Mouse (Mus musculus) B cell, adult 2 months (primary cell): ENCODE measurements around the gene Gm5134.
"Not testable (repeated sequence)": the region's sequence is repeated elsewhere in the genome, so short reads cannot be mapped to it uniquely, and the experiment has no call there.

Experiments
- DNase-seq, 2 experiments: peaks; one replicate each; pipeline ENCODE4 v3.0.0; 2022

The Gm5134 gene

DNA sequence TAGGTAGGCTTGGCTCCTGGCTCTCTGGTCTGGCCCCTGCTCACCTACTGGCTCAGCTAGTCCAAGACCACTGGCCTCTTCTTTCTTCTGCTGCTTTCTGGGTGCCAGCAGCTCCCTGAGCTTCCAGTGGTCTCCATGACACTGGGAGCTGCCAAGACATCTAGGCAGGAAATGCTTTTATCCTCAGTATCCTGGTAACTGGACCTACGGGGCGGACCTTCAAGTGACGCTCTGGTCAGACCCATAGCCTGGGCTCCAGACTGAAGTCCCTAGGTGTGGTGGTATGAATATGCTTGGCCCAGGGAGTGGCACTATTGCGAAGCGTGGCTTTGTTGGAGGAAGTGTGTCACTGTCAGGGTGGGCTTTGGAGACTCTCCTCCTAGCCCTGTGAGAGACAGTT, 13.8 kb upstream of the Gm5134 start, which contains the start of gene Gm867:
Gene Gm867 (minus strand): TSS at position 153 of the 400 bp plus-strand sequence.
- DNase-seq = no peak

DNA sequence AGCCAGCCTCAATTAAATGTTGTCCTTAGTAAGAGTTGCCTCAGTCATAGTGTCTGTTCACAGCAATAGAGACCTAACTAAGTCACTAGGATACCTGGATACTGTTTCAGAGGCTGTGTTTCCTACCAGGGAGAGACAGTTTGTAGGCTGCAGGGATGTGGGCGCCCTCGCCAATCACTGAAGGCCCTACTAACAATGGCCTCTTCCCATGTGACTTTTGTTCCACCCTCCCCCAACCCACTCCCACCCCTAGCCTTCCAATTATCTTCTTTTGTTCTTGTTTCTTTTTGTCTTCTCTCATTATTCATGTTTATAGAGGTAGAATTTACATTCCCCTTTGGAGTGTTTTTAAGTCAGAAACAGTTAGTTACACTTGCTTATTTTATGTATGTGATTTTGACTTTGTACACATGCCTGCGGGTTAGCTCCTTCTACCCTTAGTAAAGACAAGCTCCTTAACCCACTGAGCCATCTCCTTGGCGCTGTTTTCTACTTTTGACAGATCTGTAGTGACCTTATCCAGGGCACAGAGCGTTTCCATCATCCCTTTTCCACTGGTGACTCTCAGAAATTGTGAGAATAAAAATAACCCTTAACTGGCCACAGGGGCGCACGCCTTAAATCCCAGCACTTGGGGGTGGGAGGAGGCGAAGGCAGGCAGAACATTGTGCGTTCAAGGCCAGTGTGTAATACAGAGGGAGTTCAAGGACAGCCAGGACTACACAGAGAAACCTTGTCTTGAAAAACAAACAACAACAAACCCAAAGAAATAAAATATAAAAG, 13.1 kb upstream of the Gm5134 start:
- no peak for DNase-seq

DNA sequence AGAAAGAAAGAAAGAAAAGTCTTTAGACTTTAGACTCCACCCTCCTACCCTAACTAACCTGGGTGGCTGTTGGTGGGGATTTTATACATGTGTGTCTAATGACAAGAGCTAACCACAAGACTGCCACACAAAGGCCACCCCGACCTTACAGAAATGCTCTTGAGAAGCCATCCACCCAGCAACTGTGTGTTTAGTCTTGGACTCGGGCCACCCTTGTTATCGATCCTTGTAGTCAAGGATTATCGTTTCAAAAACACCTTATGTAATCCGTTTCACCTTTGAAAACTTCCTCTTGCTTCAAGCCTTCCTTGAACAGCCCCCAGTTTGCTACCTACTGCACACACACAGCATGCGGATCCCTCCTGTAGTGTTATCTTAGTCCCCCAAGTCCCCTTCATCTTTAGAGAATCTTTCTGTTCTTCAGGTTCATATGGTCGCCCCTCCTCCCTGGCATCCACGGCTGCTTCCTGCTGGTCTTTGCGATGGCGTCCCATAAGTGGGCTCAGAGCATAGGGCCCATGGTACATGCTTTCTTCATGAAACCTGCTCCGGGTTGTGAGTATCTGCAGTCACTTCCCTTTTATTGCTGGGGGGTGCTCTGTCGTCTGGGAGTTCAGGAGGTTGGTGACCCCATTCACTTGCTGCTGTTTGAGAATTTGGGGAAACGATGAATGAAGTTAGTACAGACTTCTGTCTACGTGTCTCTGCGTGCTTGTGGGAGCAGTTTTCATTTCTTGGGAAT, 11.4 kb upstream of the Gm5134 start, which contains the start of gene Vpreb3:
Gene Vpreb3 (plus strand): TSS at position 322 of the 742 bp plus-strand sequence.
- no peak for DNase-seq

DNA sequence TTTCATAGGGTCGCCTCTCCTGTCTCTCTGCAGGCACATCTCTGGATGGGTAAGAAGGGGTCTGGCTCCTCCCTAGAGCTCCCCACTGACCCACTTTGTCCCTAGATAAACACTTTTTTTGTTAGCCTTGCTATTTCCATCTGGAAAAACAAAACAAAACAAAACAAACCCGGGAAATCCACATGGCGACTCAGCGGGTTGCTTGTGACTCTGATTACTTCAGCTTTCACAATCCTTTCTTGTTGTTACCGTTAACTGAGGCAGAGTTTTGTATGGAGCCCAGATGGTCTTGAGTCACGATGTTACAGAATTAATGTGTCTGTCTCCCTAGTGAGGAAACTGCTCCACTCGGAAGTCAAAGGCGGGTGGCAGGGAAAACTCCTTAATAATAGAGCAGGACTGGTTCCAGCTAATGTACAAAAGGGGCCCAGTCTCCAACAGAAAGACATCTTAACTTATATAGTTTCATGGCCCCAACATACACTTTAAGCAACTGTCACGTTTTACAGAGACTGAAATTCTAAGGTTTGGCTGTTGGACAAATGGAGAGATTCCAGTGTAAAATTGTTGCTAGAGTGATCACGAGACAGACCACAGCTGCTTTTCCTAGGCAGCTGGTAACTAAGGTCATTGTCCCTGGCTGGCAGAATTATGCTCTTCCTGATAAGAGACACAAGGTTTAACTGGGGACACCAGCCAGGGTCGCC, 10.1 kb upstream of the Gm5134 start:
- DNase-seq = no peak

DNA sequence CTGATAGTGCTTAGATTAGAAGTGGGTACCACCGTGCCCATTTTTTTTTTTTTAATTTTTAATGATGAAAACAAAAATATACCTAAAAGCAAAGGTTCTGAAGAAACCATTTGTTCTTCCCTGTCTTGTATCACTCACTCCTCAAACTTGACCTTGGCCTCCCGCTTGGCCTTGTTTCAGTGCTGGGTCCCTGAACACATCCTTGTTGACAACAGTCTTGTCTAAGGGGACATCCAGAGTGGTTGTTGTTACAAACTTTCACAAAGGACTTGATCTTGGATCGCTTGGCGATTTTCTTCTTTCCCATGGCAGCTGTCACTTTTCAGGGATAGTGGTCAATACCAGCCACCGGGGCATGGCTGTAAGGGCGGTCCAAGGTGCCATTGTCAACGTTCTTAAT, 9.1 kb upstream of the Gm5134 start:
- no peak for DNase-seq

DNA sequence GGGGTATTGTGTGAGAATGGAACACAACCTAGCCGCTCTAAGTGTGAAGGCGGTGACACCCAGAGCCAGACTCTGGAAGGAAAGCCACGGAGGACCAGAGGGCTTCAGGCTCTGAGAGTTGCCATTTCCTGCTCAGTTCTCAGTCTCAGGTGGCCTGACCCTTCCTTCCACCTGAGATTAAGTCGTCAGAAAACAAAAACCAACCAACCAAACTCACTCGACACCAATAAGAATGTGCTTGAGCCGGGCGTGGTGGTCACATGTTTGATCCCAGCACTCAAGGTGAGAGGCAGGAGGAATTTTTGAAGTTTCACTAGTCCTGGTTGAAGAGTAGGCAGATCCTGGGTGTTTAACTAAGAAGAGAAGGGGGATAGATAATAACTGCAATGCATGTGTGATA, 8.4 kb upstream of the Gm5134 start:
- DNase-seq = no peak

DNA sequence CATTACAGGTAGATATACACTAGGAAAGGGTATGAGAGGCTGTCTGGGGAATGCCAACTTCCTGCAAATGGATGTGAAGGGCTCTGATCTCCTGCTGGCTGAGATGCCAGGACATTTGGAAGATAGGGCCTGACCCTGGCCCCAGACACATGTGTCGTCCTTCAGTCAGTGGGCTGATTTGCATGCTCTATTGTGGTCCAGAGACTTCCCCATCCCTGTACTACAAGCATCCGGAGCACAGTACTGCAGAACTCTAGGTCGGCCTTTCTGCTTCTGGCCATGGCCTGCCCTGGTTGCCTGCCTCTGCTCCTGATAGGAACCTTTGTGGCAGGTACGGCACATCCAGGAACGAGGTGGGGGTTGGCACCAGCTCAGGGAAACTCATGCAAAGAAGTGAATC, 6.2 kb upstream of the Gm5134 start:
- DNase-seq = peak; percentile 37 to 46

DNA sequence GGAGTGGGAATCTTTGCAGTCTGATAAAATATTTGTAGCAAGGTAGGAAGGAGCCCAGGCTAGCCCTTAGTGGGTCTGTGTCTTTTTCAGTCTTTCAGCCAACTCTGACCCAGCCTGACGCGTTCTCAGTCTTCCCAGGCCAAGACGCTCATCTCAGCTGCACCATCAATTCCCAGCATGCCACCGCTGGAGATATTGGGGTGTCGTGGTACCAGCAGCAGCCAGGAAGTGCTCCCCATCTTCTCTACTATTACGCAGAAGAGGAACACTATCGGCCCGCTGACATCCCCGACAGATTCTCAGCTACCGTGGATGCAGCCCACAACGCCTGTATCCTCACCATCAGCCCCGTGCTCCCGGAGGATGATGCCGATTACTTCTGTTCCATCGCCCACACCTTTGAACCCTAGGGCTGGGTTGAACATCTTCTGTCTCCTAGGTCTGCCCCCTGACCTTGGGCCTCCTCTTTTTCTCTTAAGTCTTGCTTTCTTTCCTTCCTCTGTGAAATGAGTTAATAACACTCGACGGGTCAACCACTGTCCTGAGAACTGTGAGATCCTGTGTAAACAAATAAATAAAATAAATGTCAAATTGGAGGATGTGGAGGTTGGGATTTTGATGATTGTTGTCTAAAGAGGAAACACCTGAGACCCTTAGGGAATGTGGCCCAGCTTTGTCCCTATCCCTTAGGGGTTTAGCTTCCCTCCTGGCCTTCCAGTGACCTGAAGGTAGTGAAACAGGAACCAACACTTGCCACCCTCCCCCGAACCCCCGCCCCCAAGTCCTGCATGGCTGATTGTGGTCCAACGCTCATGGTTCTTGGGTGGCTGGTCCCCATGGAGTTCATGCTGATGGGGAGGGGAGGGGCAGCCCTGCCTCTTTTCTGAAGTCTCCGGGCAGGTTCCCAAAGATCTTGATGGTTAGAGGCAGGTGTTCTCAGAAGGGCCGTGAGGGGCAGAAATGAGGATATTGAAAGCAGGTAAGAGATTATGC, 5.0 kb upstream of the Gm5134 start:
- peak; percentile 75 to 80 for DNase-seq

DNA sequence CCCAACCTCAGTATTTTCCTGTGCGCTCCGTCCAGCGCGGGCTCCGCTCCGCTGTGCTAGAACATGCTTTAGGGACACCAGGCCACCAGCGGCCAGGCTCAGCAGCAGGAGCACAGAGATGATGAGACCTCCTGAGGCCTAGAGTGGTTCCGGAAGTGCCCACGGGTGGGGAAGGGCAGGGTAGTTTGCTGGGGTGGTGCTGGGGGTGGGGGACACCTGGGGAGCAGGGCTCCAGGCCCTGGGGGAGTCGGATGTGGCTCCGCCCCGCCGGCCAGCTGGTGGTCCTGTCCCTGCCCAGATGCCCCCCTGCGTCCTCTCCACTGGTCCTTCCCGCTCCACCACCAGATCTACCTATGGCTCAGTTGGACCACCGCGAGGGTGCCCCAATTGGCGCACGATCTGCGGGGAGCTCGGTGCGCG, 3.5 kb upstream of the Gm5134 start:
- peak; percentile 60 to 63 for DNase-seq

DNA sequence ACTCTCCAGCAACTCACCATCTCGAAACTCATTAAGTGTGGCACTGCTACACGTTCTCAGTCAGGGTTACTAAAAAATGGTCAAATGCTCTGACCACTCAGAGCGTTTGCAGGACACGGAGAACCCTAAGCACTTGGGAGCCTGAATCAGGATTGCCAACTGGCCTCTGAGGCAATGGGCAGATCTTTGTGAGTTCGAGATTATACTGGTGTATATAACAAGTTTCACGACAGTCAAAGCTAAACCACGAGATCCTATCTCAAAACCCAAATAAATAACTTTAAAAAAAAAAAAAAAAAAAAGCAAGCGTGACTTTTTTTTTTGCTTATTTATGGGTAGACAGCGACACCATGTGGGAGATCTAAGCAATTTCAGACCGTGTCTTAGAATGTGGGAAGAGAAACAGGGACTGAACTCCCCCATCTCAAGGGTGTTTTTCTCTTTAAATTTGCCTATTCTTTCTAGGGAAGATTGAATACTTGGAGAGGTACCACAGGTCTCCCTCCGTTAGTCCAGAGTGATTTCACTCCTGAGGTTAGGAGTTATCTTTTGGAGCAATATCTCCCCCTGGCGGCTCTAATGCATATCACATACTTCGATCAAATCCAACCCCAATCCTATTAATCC, 2.8 kb upstream of the Gm5134 start:
- DNase-seq = peak; percentile 68 to 73

DNA sequence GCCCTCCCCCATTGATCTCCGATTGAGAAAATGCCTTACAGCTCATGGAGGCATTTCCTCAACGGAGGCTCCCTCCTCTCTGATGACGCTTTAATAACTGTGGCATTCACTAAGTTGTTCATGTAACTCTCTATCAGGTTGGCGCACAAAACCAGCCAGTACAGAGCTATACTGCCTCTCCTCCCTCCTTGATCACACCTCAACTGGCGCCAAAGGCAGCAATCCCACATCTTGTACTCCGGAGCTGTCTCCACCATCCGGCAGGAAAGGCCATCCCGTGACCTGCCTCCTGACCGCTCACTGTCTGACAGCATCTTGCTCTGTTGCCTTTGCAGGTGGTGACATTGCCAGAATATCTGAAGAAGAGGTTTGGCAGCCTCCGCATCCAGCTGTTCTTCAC, 19.5 kb downstream of the Gm5134 start:
- DNase-seq = no peak

DNA sequence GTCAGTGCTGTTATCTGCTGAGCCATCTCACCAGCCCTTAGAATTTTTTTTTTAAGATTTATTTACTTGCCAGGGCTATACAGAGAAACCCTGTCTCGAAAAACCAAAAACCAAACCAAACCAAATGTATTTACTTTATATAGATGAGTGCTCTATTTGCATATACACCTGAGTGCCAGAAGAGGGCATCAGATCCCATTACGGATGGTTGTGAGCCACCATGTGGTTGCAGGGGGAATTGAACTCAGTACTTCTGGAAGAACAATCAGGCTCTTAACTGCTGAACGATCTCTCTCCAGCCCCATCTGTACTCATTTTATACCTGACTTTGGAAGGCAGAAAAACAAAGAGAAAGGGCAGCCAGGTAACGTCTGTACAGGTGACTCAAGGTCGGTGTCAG, 20.9 kb downstream of the Gm5134 start:
- peak; percentile 62 to 69 for DNase-seq

DNA sequence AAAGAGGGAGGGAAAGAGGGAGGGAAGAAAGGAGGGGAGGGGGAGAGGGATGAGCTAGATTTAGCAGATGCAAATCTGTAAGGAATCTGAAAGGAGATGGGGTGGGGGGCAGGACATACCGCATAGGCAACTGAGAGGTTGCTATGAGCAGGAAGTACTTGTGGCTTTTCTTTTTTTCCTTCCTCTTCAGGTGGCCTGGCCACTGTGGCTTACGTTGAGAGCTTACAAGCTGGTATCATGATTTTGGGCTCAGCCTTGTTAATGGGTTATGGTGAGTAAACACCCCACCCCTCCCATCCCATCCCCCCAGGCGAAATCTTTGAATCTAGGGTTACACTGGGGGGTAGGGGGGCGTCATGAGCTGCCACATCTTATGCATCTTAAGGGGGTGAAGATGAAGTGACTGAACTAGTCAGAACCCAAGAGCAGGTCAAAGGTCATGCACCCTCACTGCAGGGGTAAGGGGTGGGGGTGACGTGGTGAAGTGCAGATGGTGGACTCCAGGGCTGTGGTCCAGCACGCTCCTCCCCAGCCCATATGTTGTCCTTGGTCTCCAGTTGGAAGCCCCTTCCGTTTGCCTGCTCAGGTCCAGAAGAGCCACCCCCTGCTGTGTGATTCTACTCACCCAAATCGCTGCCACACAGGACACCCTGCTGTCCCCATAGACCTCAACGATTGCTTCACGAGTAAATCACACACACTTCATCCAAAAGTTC, 24.0 kb downstream of the Gm5134 start:
- peak; percentile 13 to 14 for DNase-seq

DNA sequence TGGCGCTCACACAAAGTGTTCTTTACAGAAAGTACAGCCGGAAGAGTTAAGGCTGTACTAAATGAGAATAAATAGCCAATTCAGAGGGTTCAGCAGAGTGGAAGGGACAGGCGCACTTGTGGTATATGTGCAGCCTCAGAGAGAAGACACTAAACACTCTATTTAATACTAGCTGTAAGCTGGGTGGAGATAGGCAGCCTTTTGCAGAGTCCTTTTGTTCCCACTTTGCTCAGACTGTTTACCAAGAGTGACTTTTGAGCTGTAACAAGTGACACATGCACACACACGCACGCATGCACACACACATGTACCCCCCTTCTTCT, 24.5 kb downstream of the Gm5134 start:
- no peak for DNase-seq

DNA sequence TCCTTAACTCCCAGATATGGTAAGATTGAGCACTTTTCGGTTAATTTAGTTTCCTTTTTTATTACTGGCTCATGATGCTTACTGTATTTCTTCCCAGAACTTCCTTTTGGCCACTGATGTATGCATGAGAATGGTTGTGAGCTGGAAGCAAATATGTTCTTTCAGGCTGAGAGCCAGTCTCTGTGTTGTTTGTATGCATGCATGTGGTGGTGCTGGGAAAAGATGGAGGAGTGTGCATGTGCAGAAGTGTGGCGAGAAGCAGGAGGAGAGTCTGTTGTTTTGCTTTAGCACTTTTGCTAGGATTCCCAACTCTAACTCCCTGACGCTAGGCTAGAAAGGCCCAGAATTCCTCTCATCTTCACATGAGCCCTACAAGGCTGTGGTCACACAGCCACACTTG, 25.1 kb downstream of the Gm5134 start:
- no peak for DNase-seq

DNA sequence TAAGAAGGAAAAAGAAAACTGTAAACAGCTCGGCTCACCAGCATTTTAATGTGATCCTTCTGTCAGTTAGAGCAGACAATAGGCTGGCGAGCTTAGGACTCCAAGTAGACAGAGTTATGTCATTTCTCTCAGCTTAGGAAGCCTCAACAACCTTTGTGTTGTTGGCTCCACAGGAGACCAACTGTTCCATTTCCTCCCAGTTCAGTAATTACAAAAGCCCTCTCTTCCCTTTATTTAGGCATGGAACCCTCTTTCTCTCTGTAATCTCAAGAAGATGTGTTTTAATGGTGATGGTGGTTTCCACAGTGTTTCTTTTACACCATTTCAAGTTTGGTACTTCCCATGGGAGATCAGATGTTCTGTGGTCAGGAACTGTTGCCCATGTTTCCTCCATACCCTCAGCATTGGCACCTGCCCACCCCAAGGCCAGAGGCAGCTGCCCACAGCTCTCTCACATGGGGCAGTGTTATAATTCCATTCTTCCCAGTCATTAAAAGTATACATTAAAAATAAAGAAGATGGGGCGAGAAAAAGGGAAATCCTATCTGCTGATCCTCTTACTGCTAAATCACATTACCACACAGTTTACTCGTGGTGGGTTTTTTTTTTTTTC, 36.2 kb downstream of the Gm5134 start:
- DNase-seq = no peak

DNA sequence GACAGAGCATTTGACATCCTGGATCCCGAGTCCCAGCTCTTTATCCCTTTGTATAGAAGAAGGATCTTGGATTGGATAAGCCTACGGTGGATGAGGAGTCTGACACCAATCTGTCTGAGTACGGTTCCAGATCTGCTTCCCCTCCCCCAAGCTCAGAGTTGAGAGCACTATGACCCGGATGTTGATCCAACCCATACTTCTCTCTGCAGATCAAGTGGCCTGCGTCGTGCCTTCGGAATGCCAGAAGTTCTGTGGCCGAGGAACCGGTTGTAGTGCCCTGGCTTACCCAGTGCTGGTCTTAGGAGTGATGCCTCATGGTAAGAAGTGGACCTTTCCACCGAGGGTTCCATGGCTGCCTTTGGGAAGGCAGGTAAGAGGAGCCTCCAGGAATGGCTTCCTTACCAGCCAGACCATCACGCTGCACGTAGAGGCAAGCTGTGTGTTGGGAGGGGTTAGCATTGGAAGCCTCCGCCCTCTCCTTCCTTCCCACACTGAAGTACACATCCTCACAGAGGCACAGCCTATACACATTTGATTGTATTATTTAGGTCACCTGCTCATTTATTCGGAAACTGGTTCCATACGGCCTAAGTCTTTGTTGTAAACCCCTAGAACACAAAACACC, 39.4 kb downstream of the Gm5134 start:
- DNase-seq = no peak

DNA sequence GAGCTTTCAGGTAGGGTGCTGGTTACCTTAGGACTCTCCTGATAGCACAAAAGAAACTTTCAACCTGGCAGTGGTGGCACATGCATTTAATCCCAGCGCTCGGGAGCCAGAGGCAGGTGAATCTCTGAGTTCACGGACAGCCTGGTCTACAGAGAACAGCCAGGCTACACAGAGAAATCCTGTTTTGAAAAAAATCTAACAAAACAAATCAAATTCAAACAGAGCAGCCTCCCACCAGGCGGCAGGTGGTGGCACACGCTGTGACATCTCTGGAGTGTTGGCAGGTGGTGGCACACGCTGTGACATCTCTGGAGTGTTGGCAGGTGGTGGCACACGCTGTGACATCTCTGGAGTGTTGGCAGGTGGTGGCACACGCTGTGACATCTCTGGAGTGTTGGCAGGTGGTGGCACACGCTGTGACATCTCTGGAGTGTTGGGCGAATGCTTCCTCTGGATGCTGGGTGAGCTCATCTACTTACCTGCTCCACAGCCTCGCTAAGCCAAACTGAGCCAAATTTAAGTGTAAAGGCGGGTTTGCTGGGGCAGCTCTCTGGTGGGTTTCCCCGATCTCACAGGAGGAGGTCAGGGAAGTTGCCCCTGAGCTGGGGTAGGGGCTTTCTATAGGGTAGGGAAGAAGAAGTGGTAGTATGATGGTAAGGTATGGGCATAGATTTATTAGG, 40.4 kb downstream of the Gm5134 start:
- DNase-seq = not testable (repeated sequence)

DNA sequence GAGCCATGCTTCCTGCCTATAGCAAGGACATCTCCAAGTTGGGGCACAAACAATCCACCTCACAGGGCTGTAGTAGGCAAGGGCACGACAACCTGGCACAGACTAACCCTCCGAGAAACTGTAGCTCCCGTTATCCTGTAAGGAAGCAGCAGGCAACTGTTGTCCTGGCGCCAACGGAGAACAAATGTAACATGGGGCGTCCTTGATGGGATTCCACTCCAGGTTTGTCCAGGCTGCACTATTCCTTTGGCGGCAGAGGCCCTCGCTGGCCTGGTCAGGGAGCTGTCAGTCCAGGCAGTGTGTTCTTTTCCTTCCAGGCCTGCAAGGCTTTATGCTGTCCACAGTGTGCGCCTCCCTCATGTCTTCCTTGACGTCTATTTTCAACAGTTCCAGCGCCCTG, 41.1 kb downstream of the Gm5134 start:
- DNase-seq = no peak

DNA sequence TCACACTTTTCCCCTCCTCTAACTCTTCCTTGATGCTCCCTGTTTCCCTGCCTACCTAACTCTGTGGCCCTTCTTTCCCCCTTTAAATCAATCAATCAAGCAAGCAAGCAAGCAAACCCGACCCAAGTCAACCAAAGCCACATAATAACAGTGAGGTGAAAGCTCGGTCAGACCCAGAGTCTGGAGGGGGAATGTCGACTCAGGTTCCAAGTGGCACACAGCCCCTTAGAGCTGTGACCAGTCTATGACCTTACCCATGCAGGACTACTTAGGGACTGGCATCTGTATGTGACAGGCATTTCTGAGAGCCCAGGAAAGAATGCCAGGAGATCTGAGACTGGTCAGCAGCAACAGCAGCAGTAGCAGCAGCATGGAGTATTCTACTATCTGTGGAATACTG, 42.0 kb downstream of the Gm5134 start:
- no peak for DNase-seq
